23 mouse cellular contexts compared by ENCODE assay signal in genomic region chr12:102270776-102271405, GRCm38 (mm10). TPM values are rescaled to one million over a fixed set of nuclear protein-coding genes. Genes with fewer than 3 reads are reported as not detected.
DNase-seq lines count a peak whose midpoint lies in the region; TF ChIP-seq lines count a peak whose summit lies in the region.
"Had no signal": no experiment of that assay in that cellular context is flagged by ENCODE, and none has a peak within 500 bp of the region (broad histone marks: within the 10 kb centered on the region; RNA-seq: fewer than 3 reads in every experiment).

No protein-coding gene starts in this region.

- H3K4me3 ChIP-seq in kidney, adult 2 months (ENCODE audit: insufficient read depth, low read depth, low read length): no peak overlapping the region
- no peak overlapping the region for H3K4me3 ChIP-seq in testis, adult 2 months (ENCODE audit: control insufficient read depth, low read depth, low read length)
- H3K4me3 ChIP-seq: erythroblast, embryonic 14.5 days; forebrain, embryonic 12.5 days; heart, embryonic 12.5 days; layer of hippocampus, adult 2 months; left cerebral cortex, adult 2 months; limb, embryonic 12.5 days; midbrain, embryonic 12.5 days; neural tube, embryonic 13.5 days had no signal

- no peaks in the 10 kb centered on the region for H3K36me3 ChIP-seq in kidney, adult 2 months (ENCODE audit: control insufficient read depth, insufficient read depth, low read length)
- no peaks in the 10 kb centered on the region for H3K36me3 ChIP-seq in testis, adult 2 months (ENCODE audit: control insufficient read depth, insufficient read depth, low read length)
- H3K36me3 ChIP-seq: forebrain, embryonic 12.5 days; heart, embryonic 12.5 days; limb, embryonic 12.5 days; midbrain, embryonic 12.5 days; neural tube, embryonic 13.5 days had no signal

- peak overlapping the region; percentile 83 for H3K27ac ChIP-seq in kidney, adult 2 months (ENCODE audit: insufficient read depth, low read depth, low read length)
- peak overlapping the region; percentile 46 for H3K27ac ChIP-seq in testis, adult 2 months (ENCODE audit: control insufficient read depth, insufficient read depth, low read depth, low read length)
- H3K27ac ChIP-seq: forebrain, embryonic 12.5 days; hindbrain, embryonic 14.5 days; layer of hippocampus, adult 2 months; left cerebral cortex, adult 2 months; limb, embryonic 12.5 days; midbrain, embryonic 12.5 days; neural tube, embryonic 13.5 days had no signal

- TF ChIP-seq POLR2A in kidney, adult 2 months (IDR thresholded peaks at IDR 0.05; ENCODE audit: low read depth, low read length): no peak
- no peak for TF ChIP-seq POLR2A in testis, adult 2 months (IDR thresholded peaks at IDR 0.05; ENCODE audit: control insufficient read depth, low read depth, low read length)

- peak; percentile 46 for DNase-seq in adrenal gland, postnatal 14 days
- DNase-seq in adrenal gland, postnatal 10 days: no peak
- peak; percentile 60 for DNase-seq in kidney, adult 2 months
- no peak for DNase-seq in kidney, adult 11 months
- no peak for DNase-seq in testis, postnatal 10 days (ENCODE audit: low spot score)
- DNase-seq in ovary, adult 18-20 months (ENCODE audit: low spot score): no peak
- DNase-seq: cerebellum, adult 18-20 months; forebrain, postnatal 0 days; gastrocnemius, postnatal 25 days; right cerebral cortex, postnatal 14 days; thymus, adult 18-20 months; thymus, postnatal 36 days had no signal

- H3K4me1 ChIP-seq in kidney, adult 2 months (ENCODE audit: control insufficient read depth, insufficient read depth, low read length): peaks cover 12% of the 10 kb centered on the region; the same call in 1 of the 2 replicates
- H3K4me1 ChIP-seq in testis, adult 2 months (ENCODE audit: control insufficient read depth, insufficient read depth, low read length): peaks cover 4% of the 10 kb centered on the region
- H3K4me1 ChIP-seq: forebrain, embryonic 12.5 days; limb, embryonic 12.5 days; midbrain, embryonic 12.5 days; neural tube, embryonic 13.5 days had no signal

- H3K27me3 ChIP-seq in kidney, adult 2 months (replicated peaks; ENCODE audit: control insufficient read depth, insufficient read depth, low read length): no peaks in the 10 kb centered on the region
- no peaks in the 10 kb centered on the region for H3K27me3 ChIP-seq in testis, adult 2 months (ENCODE audit: control insufficient read depth, insufficient read depth, low read length)
- H3K27me3 ChIP-seq: forebrain, embryonic 12.5 days; heart, embryonic 12.5 days; limb, embryonic 12.5 days; midbrain, embryonic 12.5 days; neural tube, embryonic 13.5 days; Patski had no signal

- TF ChIP-seq CTCF in kidney, adult 2 months (conservative IDR thresholded peaks at IDR 0.05; ENCODE audit: insufficient read depth, insufficient read length, low read depth, low read length): no peak
- TF ChIP-seq CTCF in testis, adult 2 months (IDR thresholded peaks at IDR 0.05; ENCODE audit: control insufficient read depth, insufficient read depth, insufficient replicate concordance, low read depth, low read length): no peak

- 74% methylated on average over 6 of the region's 6 CpGs for WGBS in kidney, adult 2 months

RNA-seq across cellular contexts. Expression of gene Rin3, which starts 12.0 kb away (rescaled TPM):
- 19.3 and 28.1 TPM in 2 replicates for total RNA-seq in adrenal gland, postnatal 14 days (2021)
- total RNA-seq in adrenal gland, postnatal 10 days (2021): 10 to 100 TPM; 19.2 to 21.6 TPM
- 11.6 and 15.4 TPM in 2 replicates for polyA plus RNA-seq in kidney, adult 2 months (2012; rRNA removed)
- polyA plus RNA-seq in testis, adult 2 months (2012; rRNA removed): 2.1 and 2.4 TPM in 2 replicates

Comparison
In these comparisons a context has a peak if more than half of its experiments do, and no peak if none do; other contexts are left out.
1. DNase-seq: peak in adrenal gland, postnatal 14 days (single experiment) and kidney, adult 2 months (single experiment); none in adrenal gland, postnatal 10 days (single experiment), kidney, adult 11 months (single experiment), testis, postnatal 10 days (single experiment) and ovary, adult 18-20 months (single experiment).